Mouse (Mus musculus) layer of hippocampus, adult 2 months (tissue): ENCODE measurements around the gene Lcn6. TPM values are rescaled to one million over a fixed set of nuclear protein-coding genes. Genes with fewer than 3 reads are reported as not detected.

Experiments
- DNase-seq, 2 experiments: peaks; one replicate each; pipeline ENCODE4 v3.0.0; 2022; ENCODE audit warnings: low spot score in 2 of 2
- H3K27ac ChIP-seq: fragments of 200-600 bp; 2 replicates; pipeline ENCODE4 v1.8.1; 2022
- H3K4me3 ChIP-seq: fragments of 200-600 bp; 2 replicates; pipeline ENCODE4 v1.8.1; 2022; ENCODE audit warnings: mild to moderate bottlenecking
- CTCF ChIP-seq: fragments of 200-600 bp; conservative IDR thresholded peaks from 2 replicates; pipeline ENCODE4 v1.8.1; 2022; ENCODE audit warnings: antibody characterized with exemption, mild to moderate bottlenecking, moderate library complexity
- long read RNA-seq, 2 experiments: library from polyadenylated mRNA; stranded (forward); transcript quantifications; one replicate each; pipeline ENCODE4 v2.0.0; 2021; ENCODE audit warnings: borderline mapping rate in 2 of 2
- total RNA-seq, 2 experiments: library from RNA; stranded (reverse); gene quantifications; 2 replicates each; pipeline ENCODE4 v1.2.3; 2021

Gene Lcn6
- not detected for total RNA-seq
- long read RNA-seq, experiment 1: 0 reads
- long read RNA-seq, experiment 2: 0 reads

- Histone ChIP-seq H3K4me3 (no peak within 1 kb of the TSS), H3K27ac (no peak within 1 kb of the TSS)
- DNase-seq: no peak
- no peak for TF ChIP-seq CTCF
These were observed at the start of gene Lcn6 for GRCm38 (mm10) chr2:25676486-25676885. Gene Lcn6 (plus strand): TSS chr2:25676786.

DNA sequence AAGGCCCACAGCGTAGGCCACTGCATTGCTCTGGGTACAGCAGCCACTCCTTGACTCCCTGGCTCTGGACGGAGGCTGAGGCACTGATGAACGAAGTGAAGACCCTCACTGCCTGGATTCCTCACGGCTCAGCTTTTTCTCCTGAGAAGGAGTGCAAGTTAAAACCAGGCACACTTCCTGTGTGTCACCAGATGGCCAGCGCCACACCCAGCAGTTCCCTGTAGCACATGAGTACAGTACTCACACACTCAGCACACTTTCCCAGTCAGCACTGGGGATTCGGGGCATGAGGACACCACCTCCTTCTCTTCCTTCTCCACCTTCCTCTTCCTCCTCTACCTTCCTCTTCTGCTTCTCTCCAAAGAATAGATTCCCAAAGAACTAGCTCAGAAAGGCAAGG, 48.8 kb upstream of the Lcn6 start, which contains the start of gene Fcna:
Gene Fcna, minus strand, starts transcription at position 220 of the 400 bp plus-strand sequence.
- DNase-seq: no peak
- no peak for TF ChIP-seq CTCF
- Histone ChIP-seq H3K27ac (no peak within 1 kb of the TSS), H3K4me3 (no peak within 1 kb of the TSS)

GRCm38 (mm10) chr2:25628738-25629137, 47.8 kb upstream of the Lcn6 start:
- TF ChIP-seq CTCF: no peak
- Histone ChIP-seq H3K4me3 (no peak overlapping the region), H3K27ac (no peak overlapping the region)
- DNase-seq: no peak

DNA sequence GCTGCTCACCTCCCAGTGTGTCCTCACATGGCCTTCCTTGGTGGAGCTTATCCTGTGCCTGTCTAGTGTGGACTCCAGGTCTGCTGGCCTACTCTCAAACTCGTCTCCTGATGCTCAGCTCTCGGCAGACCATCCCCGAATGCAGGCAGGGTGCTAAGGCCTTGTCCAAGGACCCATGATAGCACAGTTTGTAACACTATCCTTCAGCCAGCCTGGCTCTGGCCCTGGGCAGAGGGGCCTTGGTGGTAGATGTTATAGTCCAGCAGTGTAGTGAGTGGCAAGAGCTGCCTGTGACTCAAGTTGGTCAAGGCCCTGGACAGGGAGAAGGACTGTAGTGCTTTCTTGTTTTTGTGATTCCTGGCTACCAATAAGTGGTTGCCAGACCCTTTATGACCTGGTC, 43.0 kb upstream of the Lcn6 start:
- TF ChIP-seq CTCF: no peak
- no peak for DNase-seq
- Histone ChIP-seq H3K27ac (no peak overlapping the region), H3K4me3 (no peak overlapping the region)

GRCm38 (mm10) chr2:25634046-25634445, 42.5 kb upstream of the Lcn6 start:
- peak; percentile 67 for TF ChIP-seq CTCF
- DNase-seq: no peak
- H3K27ac ChIP-seq: no peak overlapping the region
- no peak overlapping the region for H3K4me3 ChIP-seq

DNA sequence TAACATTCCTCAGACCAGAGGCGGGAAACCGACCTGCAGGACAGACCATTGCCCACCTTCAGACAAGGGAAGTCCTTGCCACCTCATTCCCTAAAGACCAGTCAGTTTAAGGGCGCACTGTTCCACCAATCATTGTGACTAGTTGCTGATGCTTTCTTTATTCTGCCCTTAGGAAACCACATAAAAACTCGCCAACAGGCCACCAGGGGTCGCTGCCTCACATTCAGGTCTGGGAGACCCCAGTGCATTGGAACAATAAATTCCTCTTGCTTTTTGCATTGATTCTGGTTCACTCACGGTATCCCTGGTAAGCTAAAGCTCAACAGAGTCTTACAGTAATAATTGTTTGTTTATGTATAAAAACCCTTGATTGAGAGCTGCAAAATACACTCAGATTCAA, 36.7 kb upstream of the Lcn6 start:
- DNase-seq: peak in 1 of 2 experiments; percentile 57

GRCm38 (mm10) chr2:25652902-25653301, 23.7 kb upstream of the Lcn6 start, which contains the start of gene Lcn8:
Gene Lcn8 (plus strand): TSS chr2:25653120.
- DNase-seq: no peak
- TF ChIP-seq CTCF: no peak
- Histone ChIP-seq H3K4me3 (no peak within 1 kb of the TSS), H3K27ac (no peak within 1 kb of the TSS)

More for the DNA sequence above, 36.7 kb upstream of the Lcn6 start:
- TF ChIP-seq CTCF: peak; percentile 82
- Histone ChIP-seq H3K4me3 (no peak overlapping the region), H3K27ac (no peak overlapping the region)

- no peak for DNase-seq
- no peak overlapping the region for H3K4me3 ChIP-seq
- no peak overlapping the region for H3K27ac ChIP-seq
- no peak for TF ChIP-seq CTCF
These were observed 22.1 kb upstream of the Lcn6 start for GRCm38 (mm10) chr2:25654502-25654901.

DNA sequence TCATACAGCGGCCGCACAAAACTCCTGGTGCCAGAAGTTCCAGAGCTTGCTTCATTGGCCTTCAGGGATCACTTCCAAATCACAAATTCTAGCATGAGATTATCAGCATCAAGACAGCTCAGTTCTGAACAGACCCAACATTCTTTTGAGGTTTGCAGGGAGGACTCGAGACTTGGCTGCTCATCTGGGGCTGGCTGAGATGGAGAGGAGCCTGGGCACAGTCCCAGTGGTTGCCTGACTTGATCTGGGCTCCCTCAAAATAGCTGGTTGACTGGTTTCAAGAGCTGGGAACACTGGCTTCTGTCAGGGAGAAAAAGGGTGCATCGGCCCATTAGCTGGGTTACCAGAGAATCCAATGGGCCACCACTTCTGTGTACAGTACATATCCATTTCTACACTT, 19.9 kb upstream of the Lcn6 start:
- TF ChIP-seq CTCF: no peak
- no peak overlapping the region for H3K27ac ChIP-seq
- no peak for DNase-seq

GRCm38 (mm10) chr2:25657246-25657645, 19.3 kb upstream of the Lcn6 start:
- TF ChIP-seq CTCF: no peak
- Histone ChIP-seq H3K4me3 (no peak overlapping the region), H3K27ac (no peak overlapping the region)
- no peak for DNase-seq

More for the DNA sequence above, 19.9 kb upstream of the Lcn6 start:
- no peak overlapping the region for H3K4me3 ChIP-seq

DNA sequence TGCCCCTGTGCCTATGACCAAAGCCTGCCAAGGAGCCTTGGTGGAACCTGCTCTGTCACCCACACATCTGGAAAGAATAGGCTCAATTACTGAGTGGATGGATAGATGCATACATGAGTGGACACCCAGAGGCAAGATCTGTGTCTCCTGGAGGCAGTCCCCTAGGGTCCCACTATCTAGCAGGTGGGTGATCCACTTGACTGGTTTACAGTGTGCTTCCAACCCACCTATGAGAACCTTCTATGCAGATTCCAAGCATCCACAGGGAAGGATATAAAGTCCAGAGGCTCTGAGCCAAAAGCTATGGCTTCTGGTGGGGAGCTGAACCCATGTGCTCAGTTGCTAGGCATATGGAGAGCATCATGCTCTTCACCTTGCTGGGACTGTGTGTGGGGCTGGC, 18.9 kb upstream of the Lcn6 start, which contains the start of gene Lcn5:
Gene Lcn5, plus strand, starts transcription at position 301 of the 400 bp plus-strand sequence.
- no peak within 1 kb of the TSS for H3K4me3 ChIP-seq
- TF ChIP-seq CTCF: no peak
- DNase-seq: no peak
- H3K27ac ChIP-seq: no peak within 1 kb of the TSS

DNA sequence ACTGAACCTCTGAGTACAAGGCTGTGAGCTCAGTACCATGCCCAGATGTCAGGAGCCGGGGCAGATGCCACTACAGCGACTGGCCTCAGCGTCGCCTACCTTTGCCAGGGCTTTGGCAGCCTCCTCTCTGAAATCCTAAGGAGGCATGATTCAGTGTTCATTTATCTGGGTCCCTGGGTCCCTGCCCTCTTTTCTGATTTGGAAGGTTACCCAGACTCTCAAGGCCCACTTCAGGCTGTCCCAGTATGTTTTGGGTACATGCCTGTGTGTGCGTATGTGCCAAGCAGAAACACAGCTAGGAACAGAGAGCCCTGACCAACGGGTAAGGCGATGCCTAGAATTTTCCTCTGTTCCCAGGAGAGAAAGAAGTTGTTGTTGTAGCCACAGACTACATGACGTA, 16.3 kb upstream of the Lcn6 start:
- no peak overlapping the region for H3K4me3 ChIP-seq
- no peak for TF ChIP-seq CTCF
- no peak overlapping the region for H3K27ac ChIP-seq
- DNase-seq: no peak

DNA sequence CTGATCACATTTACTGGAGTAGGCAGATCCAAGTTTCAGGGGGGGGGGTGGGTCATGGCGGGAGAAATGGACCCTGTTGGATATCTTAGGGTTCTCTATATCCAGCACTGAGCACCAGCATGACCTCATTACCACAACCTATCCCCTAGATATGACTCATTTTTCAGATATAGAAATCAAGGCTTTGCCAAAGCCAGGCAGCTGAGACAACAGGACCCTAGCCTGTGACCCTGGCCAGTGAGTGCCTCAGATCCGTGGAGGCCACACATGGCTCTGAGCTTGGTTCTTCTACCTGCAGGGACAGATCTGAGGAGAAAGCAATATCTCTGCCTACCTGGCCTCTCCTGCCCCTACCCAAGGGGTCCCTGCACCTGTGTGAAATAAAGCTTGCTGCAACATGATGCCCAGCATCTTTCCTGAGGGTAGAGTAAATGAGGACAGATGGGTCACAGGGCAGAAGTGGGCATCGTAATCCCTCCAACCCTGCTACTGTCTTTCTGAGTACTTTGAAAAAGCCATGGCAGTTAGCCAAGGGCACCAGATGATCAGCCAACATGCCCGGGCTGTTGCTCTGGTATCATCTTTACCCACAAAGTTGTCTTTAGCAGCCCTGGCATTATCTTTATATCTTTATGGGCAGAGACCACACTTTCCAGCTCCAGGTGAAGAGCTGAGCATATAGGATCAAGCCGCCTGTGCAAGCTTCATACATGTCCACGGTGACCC, 15.2 kb upstream of the Lcn6 start:
- no peak overlapping the region for H3K4me3 ChIP-seq

GRCm38 (mm10) chr2:25663511-25663910, 13.1 kb upstream of the Lcn6 start:
- peak; percentile 85 for TF ChIP-seq CTCF
- DNase-seq: peak; percentile 5 to 62
- H3K4me3 ChIP-seq: no peak overlapping the region
- H3K27ac ChIP-seq: no peak overlapping the region

More for the DNA sequence above, 15.2 kb upstream of the Lcn6 start:
- no peak overlapping the region for H3K27ac ChIP-seq
- DNase-seq: no peak
- no peak for TF ChIP-seq CTCF
